Mouse (Mus musculus) layer of hippocampus, postnatal 14 days (tissue): ENCODE results near the gene Lrig1. TPM values are rescaled to one million over a fixed set of nuclear protein-coding genes. Genes with fewer than 3 reads are reported as not detected.

Experiments used
- DNase-seq, 2 experiments: peaks; one replicate each; pipeline ENCODE4 v3.0.0; 2021 to 2022; ENCODE audit warnings: low spot score in 2 of 2, mixed read lengths in 1 of 2
- long read RNA-seq, 2 experiments: library from polyadenylated mRNA; stranded (forward); transcript quantifications; one replicate each; pipeline ENCODE4 v2.0.0; 2021
- total RNA-seq, 2 experiments: library from RNA; stranded (reverse); gene quantifications; 2 replicates each; pipeline ENCODE4 v1.2.3; 2021

Gene Lrig1
- total RNA-seq: 10 to 100 TPM; 33.2 to 34.9 TPM
- long read RNA-seq, experiment 1, full-length matches to known transcripts: 5 of 17 reads
- long read RNA-seq, experiment 1, partial matches to known transcripts: 9 of 17 reads
- long read RNA-seq, experiment 1, other reads (novel, unspliced or antisense): 3 of 17 reads
- long read RNA-seq, experiment 2, full-length matches to known transcripts: 4 of 16 reads
- long read RNA-seq, experiment 2, partial matches to known transcripts: 11 of 16 reads
- long read RNA-seq, experiment 2, other reads (novel, unspliced or antisense): 1 of 16 reads

- peak; percentile 92 to 98 for DNase-seq
These were observed at the start of gene Lrig1 for GRCm38 (mm10) chr6:94700067-94700491. Gene Lrig1, minus strand, starts transcription at chr6:94700158.

- DNase-seq: no peak
These were observed 49.7 kb upstream of the Lrig1 start for GRCm38 (mm10) chr6:94749626-94750025.

GRCm38 (mm10) chr6:94748361-94748760, 48.4 kb upstream of the Lrig1 start:
- no peak for DNase-seq

GRCm38 (mm10) chr6:94740117-94740729, 40.3 kb upstream of the Lrig1 start:
- DNase-seq: no peak

GRCm38 (mm10) chr6:94738647-94739046, 38.7 kb upstream of the Lrig1 start:
- no peak for DNase-seq

- no peak for DNase-seq
These were observed 33.9 kb upstream of the Lrig1 start for GRCm38 (mm10) chr6:94733878-94734277.

- DNase-seq: no peak
These were observed 29.9 kb upstream of the Lrig1 start for GRCm38 (mm10) chr6:94729847-94730246.

GRCm38 (mm10) chr6:94729132-94729531, 29.2 kb upstream of the Lrig1 start:
- DNase-seq: no peak

GRCm38 (mm10) chr6:94724612-94725011, 24.7 kb upstream of the Lrig1 start:
- no peak for DNase-seq

GRCm38 (mm10) chr6:94718607-94719346, 18.8 kb upstream of the Lrig1 start:
- no peak for DNase-seq

GRCm38 (mm10) chr6:94717705-94718489, 17.9 kb upstream of the Lrig1 start:
- peak in 1 of 2 experiments; percentile 53 for DNase-seq

- DNase-seq: no peak
These were observed 15.6 kb upstream of the Lrig1 start for GRCm38 (mm10) chr6:94715645-94715940.

GRCm38 (mm10) chr6:94714815-94715644, 15.1 kb upstream of the Lrig1 start:
- DNase-seq: no peak

- no peak for DNase-seq
These were observed 9.9 kb upstream of the Lrig1 start for GRCm38 (mm10) chr6:94709832-94710231.

GRCm38 (mm10) chr6:94709150-94709549, 9.2 kb upstream of the Lrig1 start:
- no peak for DNase-seq

- DNase-seq: no peak
These were observed 7.3 kb upstream of the Lrig1 start for GRCm38 (mm10) chr6:94707254-94707653.

- DNase-seq: no peak
These were observed 6.0 kb upstream of the Lrig1 start for GRCm38 (mm10) chr6:94705931-94706330.

- no peak for DNase-seq
These were observed 3.0 kb upstream of the Lrig1 start for GRCm38 (mm10) chr6:94702993-94703392.

- DNase-seq: no peak
These were observed 1.1 kb upstream of the Lrig1 start for GRCm38 (mm10) chr6:94701071-94701470.

GRCm38 (mm10) chr6:94700612-94701011, 654 bp upstream of the Lrig1 start:
- peak in 1 of 2 experiments; percentile 49 for DNase-seq
